In the genomic region with DNA sequence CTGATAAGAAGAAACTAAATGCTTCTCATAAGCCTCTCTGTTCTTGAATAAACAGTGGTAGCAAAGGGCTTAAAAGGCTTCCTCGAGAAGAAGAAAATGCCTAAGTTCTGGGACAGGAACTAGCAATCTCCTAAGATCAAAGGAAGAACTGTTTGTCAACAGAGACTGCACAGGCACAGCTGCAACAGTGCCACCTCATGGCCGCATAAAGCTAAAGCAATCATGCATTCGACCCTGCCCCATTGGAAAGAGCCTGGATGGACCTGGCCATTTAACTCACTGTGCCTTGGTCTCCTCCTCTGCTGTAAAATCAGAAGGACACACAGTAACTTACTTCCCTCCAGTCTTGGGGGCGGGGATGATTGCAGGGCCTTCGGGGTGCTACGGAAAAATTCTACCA, we compare ENCODE assay signal across 7 mouse cellular contexts.
DNase-seq lines count a peak whose midpoint lies in the region; ATAC-seq and TF ChIP-seq lines count a peak whose summit lies in the region.

No protein-coding gene starts in this region.

- H3K9ac ChIP-seq in liver, embryonic 11.5 days (ENCODE audit: low read depth, low read length): no peak overlapping the region

- TF ChIP-seq CTCF in cerebellum, adult 2 months (IDR thresholded peaks at IDR 0.05; ENCODE audit: borderline replicate concordance, insufficient read depth, low read depth, low read length): peak; percentile 85

- no peak overlapping the region for H3K4me2 ChIP-seq in liver, embryonic 11.5 days

- ATAC-seq in liver, embryonic 11.5 days (replicated peaks; ENCODE audit: low FRiP score): no peak

- no peak overlapping the region for H3K27ac ChIP-seq in liver, embryonic 11.5 days (ENCODE audit: low read depth, low read length)
- H3K27ac ChIP-seq in cerebellum, adult 2 months (ENCODE audit: insufficient read depth, low read length): no peak overlapping the region

- H3K4me1 ChIP-seq in liver, embryonic 11.5 days (replicated peaks; ENCODE audit: control insufficient read depth, insufficient read depth, low read length): peaks cover 20% of the 10 kb centered on the region
- no peaks in the 10 kb centered on the region for H3K4me1 ChIP-seq in cerebellum, adult 2 months (ENCODE audit: control insufficient read depth, insufficient read depth, low read length)

- no peaks in the 10 kb centered on the region for H3K36me3 ChIP-seq in liver, embryonic 11.5 days (ENCODE audit: control insufficient read depth, insufficient read depth, low read length)

- no peaks in the 10 kb centered on the region for H3K9me3 ChIP-seq in liver, embryonic 11.5 days (ENCODE audit: control insufficient read depth, low read length)

- H3K27me3 ChIP-seq in liver, embryonic 11.5 days (replicated peaks; ENCODE audit: control insufficient read depth, insufficient read depth, low read length): no peaks in the 10 kb centered on the region
- H3K27me3 ChIP-seq in cerebellum, adult 2 months (ENCODE audit: control insufficient read depth, insufficient read depth, low read length): no peaks in the 10 kb centered on the region

- peak; percentile 66 for DNase-seq in liver
- no peak for DNase-seq in liver, embryonic 11.5 days (ENCODE audit: low spot score)
- peak; percentile 55 for DNase-seq in MN1 (ENCODE audit: low spot score)
- DNase-seq in cerebellum, adult 2 months: peak; percentile 53 to 65
- peak; percentile 49 for DNase-seq in kidney, adult 9 months
- DNase-seq in natural killer cell, adult 2 months (ENCODE audit: low spot score in 2 of 2): peak; percentile 25 to 54
- DNase-seq in layer of hippocampus, adult 8-10 months (ENCODE audit: low spot score in 2 of 2): no peak

- H3K4me3 ChIP-seq in liver, embryonic 11.5 days (ENCODE audit: low read depth, low read length): no peak overlapping the region
- H3K4me3 ChIP-seq in cerebellum, adult 2 months (replicated peaks; ENCODE audit: insufficient read depth, low read depth, low read length): no peak overlapping the region

- WGBS in liver, embryonic 11.5 days: 39% methylated on average over 6 of the region's 6 CpGs
- WGBS in cerebellum, adult 2 months: 52% methylated on average over 6 of the region's 6 CpGs

- no peak for TF ChIP-seq POLR2A in cerebellum, adult 2 months (IDR thresholded peaks at IDR 0.05; ENCODE audit: borderline replicate concordance, insufficient read depth, low read length)

Comparison
In these comparisons a context has a peak if more than half of its experiments do, and no peak if none do; other contexts are left out.
1. DNase-seq: peak in liver (single experiment), MN1 (single experiment), cerebellum, adult 2 months (2 of 2), kidney, adult 9 months (single experiment) and natural killer cell, adult 2 months (2 of 2); none in liver, embryonic 11.5 days (single experiment) and layer of hippocampus, adult 8-10 months (0 of 2).